9 mouse cellular contexts compared by ENCODE assay signal in genomic region chr4:134272731-134273416, GRCm38 (mm10). TPM values are rescaled to one million over a fixed set of nuclear protein-coding genes. Genes with fewer than 3 reads are reported as not detected.
A peak's percentile ranks its signal among the peaks of the same experiment; 100 is the strongest.
DNase-seq lines count a peak whose midpoint lies in the region; ATAC-seq and TF ChIP-seq lines count a peak whose summit lies in the region.
"Had no signal": no experiment of that assay in that cellular context is flagged by ENCODE, and none has a peak within 500 bp of the region (broad histone marks: within the 10 kb centered on the region; RNA-seq: fewer than 3 reads in every experiment).

No protein-coding gene starts in this region.

- no peak for TF ChIP-seq EP300 in heart, postnatal 0 days (IDR thresholded peaks at IDR 0.05; ENCODE audit: low read depth)

- no peak for TF ChIP-seq CTCF in kidney, postnatal 0 days (IDR thresholded peaks at IDR 0.05; ENCODE audit: low read depth)
- no peak for TF ChIP-seq CTCF in heart, postnatal 0 days (IDR thresholded peaks at IDR 0.05; ENCODE audit: low read depth)

- H3K27ac ChIP-seq in kidney, postnatal 0 days, result 0 out of 2 replicates have a peak overlapping the region, but pooled peaks have one; percentile 8
- peak overlapping the region; percentile 69; the same call in 1 of the 2 replicates for H3K27ac ChIP-seq in embryonic facial prominence, embryonic 10.5 days (replicated peaks)
- 0 out of 2 replicates have a peak overlapping the region, but pooled peaks have one; percentile 11 for H3K27ac ChIP-seq in heart, postnatal 0 days (ENCODE audit: low read depth)

- peaks cover 8% of the 10 kb centered on the region; the same call in 1 of the 2 replicates for H3K36me3 ChIP-seq in kidney, postnatal 0 days (ENCODE audit: insufficient read depth, low read length)
- H3K36me3 ChIP-seq in embryonic facial prominence, embryonic 10.5 days (replicated peaks), result peaks cover 25% of the 10 kb centered on the region
- peaks cover 18% of the 10 kb centered on the region for H3K36me3 ChIP-seq in heart, postnatal 0 days (replicated peaks; ENCODE audit: control insufficient read depth, insufficient read depth, low read length)
- H3K36me3 ChIP-seq in megakaryocyte, embryonic 14.5 days (replicated peaks; ENCODE audit: low read length), result peaks cover 28% of the 10 kb centered on the region

- intact Hi-C loops in left cerebral cortex, postnatal 10 days (cut with DNase I), result no loop called here

- no peaks in the 10 kb centered on the region for H3K27me3 ChIP-seq in kidney, postnatal 0 days (ENCODE audit: insufficient read depth, low read length)
- no peaks in the 10 kb centered on the region for H3K27me3 ChIP-seq in embryonic facial prominence, embryonic 10.5 days (replicated peaks; ENCODE audit: low read depth, poor library complexity, severe bottlenecking)
- no peaks in the 10 kb centered on the region for H3K27me3 ChIP-seq in heart, postnatal 0 days (ENCODE audit: control insufficient read depth, insufficient read depth, low read length)
- peaks cover 3% of the 10 kb centered on the region for H3K27me3 ChIP-seq in megakaryocyte, embryonic 14.5 days (replicated peaks)

- DNase-seq in kidney, postnatal 0 days (ENCODE audit: low spot score), result peak; percentile 32
- no peak for DNase-seq in kidney, adult 18-20 months
- no peak for DNase-seq in embryonic facial prominence, embryonic 10.5 days (ENCODE audit: low spot score)
- DNase-seq in heart, postnatal 0 days (ENCODE audit: low spot score), result no peak
- no peak for DNase-seq in right cerebral cortex, postnatal 4 days
- no peak for DNase-seq in left cerebral cortex, postnatal 10 days (ENCODE audit: extremely low spot score in 1 of 2, low spot score in 2 of 2)

- WGBS in kidney, postnatal 0 days, result 12% methylated on average over 12 of the region's 13 CpGs
- 29% methylated on average over 13 of the region's 13 CpGs for WGBS in embryonic facial prominence, embryonic 10.5 days
- WGBS in heart, postnatal 0 days, result 11% methylated on average over 13 of the region's 13 CpGs

- 0 out of 2 replicates have a peak, but pooled peaks cover 3% of the 10 kb centered on the region for H3K4me1 ChIP-seq in kidney, postnatal 0 days (replicated peaks; ENCODE audit: insufficient read depth, low read length)
- peaks cover 15% of the 10 kb centered on the region for H3K4me1 ChIP-seq in embryonic facial prominence, embryonic 10.5 days
- H3K4me1 ChIP-seq in heart, postnatal 0 days (ENCODE audit: control insufficient read depth, insufficient read depth), result peaks cover 5% of the 10 kb centered on the region; the same call in 1 of the 2 replicates
- peaks cover 22% of the 10 kb centered on the region for H3K4me1 ChIP-seq in megakaryocyte, embryonic 14.5 days

- H3K9ac ChIP-seq in kidney, postnatal 0 days (ENCODE audit: low read depth, low read length), result no peak overlapping the region
- no peak overlapping the region for H3K9ac ChIP-seq in heart, postnatal 0 days (replicated peaks; ENCODE audit: low read depth, low read length)

- H3K4me2 ChIP-seq in kidney, postnatal 0 days (ENCODE audit: low read length), result peak overlapping the region; percentile 27
- H3K4me2 ChIP-seq in heart, postnatal 0 days (ENCODE audit: low read depth, low read length), result peak overlapping the region; percentile 54

- H3K9me3 ChIP-seq in kidney, postnatal 0 days (replicated peaks; ENCODE audit: low read length), result no peaks in the 10 kb centered on the region
- no peaks in the 10 kb centered on the region for H3K9me3 ChIP-seq in embryonic facial prominence, embryonic 10.5 days
- H3K9me3 ChIP-seq in heart, postnatal 0 days (replicated peaks; ENCODE audit: control insufficient read depth, low read length), result no peaks in the 10 kb centered on the region
- peaks cover 3% of the 10 kb centered on the region; the same call in 1 of the 2 replicates for H3K9me3 ChIP-seq in megakaryocyte, embryonic 14.5 days

- H3K4me3 ChIP-seq in kidney, postnatal 0 days (replicated peaks; ENCODE audit: low read depth, low read length), result 0 out of 2 replicates have a peak overlapping the region, but pooled peaks have one; percentile 15
- H3K4me3 ChIP-seq in embryonic facial prominence, embryonic 10.5 days, result peak overlapping the region; percentile 39
- peak overlapping the region; percentile 31 for H3K4me3 ChIP-seq in heart, postnatal 0 days (ENCODE audit: low read depth, low read length)
- H3K4me3 ChIP-seq in megakaryocyte, embryonic 14.5 days (replicated peaks), result peak overlapping the region; percentile 88

- no peak for ATAC-seq in kidney, postnatal 0 days (replicated peaks; ENCODE audit: low FRiP score, low read depth)
- no peak for ATAC-seq in heart, postnatal 0 days (ENCODE audit: insufficient read depth, low read depth)

RNA-seq across cellular contexts. Expression of gene Pdik1l, which starts 14.8 kb away (rescaled TPM):
- 12.5 and 14.1 TPM in 2 replicates for polyA plus RNA-seq in kidney, postnatal 0 days (2015; fragmentation: Nextera tagmentation; extraction: Ambion mirVana)
- polyA plus RNA-seq in embryonic facial prominence, embryonic 10.5 days (2016; fragmentation: Nextera tagmentation; extraction: Ambion mirVana), result 19.2 and 24.3 TPM in 2 replicates
- 6.6 and 31.0 TPM in 2 replicates for total RNA-seq in heart, postnatal 0 days (2014; rRNA removed; ENCODE audit: low replicate concordance)
- 7.7 and 9.4 TPM in 2 replicates for polyA plus RNA-seq in heart, postnatal 0 days (2015; fragmentation: Nextera tagmentation; extraction: Ambion mirVana)
- 0.20 TPM in 1 of 2 replicates, not detected in the other for polyA plus RNA-seq in megakaryocyte, embryonic 14.5 days (2012; ENCODE audit: insufficient read depth, low replicate concordance)
- total RNA-seq in left cerebral cortex, postnatal 10 days (2021), result 10 to 100 TPM; 26.1 to 26.2 TPM

RNA-seq across cellular contexts. Expression of gene Grrp1, which starts 19.0 kb away (rescaled TPM):
- 10.8 and 12.3 TPM in 2 replicates for polyA plus RNA-seq in kidney, postnatal 0 days (2015; fragmentation: Nextera tagmentation; extraction: Ambion mirVana)
- polyA plus RNA-seq in embryonic facial prominence, embryonic 10.5 days (2016; fragmentation: Nextera tagmentation; extraction: Ambion mirVana), result 7.4 and 7.9 TPM in 2 replicates
- total RNA-seq in heart, postnatal 0 days (2014; rRNA removed; ENCODE audit: low replicate concordance), result 18.4 and 26.1 TPM in 2 replicates
- 6.0 and 6.5 TPM in 2 replicates for polyA plus RNA-seq in heart, postnatal 0 days (2015; fragmentation: Nextera tagmentation; extraction: Ambion mirVana)
- polyA plus RNA-seq in megakaryocyte, embryonic 14.5 days (2012; ENCODE audit: insufficient read depth, low replicate concordance), result not detected in 2 replicates
- total RNA-seq in left cerebral cortex, postnatal 10 days (2021), result 1 to 10 TPM; 3.3 to 3.7 TPM

RNA-seq across cellular contexts. Expression of gene Gm30191, which starts 26.1 kb away (rescaled TPM):
- not detected in 2 replicates for polyA plus RNA-seq in kidney, postnatal 0 days (2015; fragmentation: Nextera tagmentation; extraction: Ambion mirVana)
- polyA plus RNA-seq in embryonic facial prominence, embryonic 10.5 days (2016; fragmentation: Nextera tagmentation; extraction: Ambion mirVana), result not detected in 2 replicates
- not detected in 2 replicates for total RNA-seq in heart, postnatal 0 days (2014; rRNA removed; ENCODE audit: low replicate concordance)
- not detected in 2 replicates for polyA plus RNA-seq in heart, postnatal 0 days (2015; fragmentation: Nextera tagmentation; extraction: Ambion mirVana)
- polyA plus RNA-seq in megakaryocyte, embryonic 14.5 days (2012; ENCODE audit: insufficient read depth, low replicate concordance), result not detected in 2 replicates
- not detected for total RNA-seq in left cerebral cortex, postnatal 10 days (2021)
- total RNA-seq: left cerebral cortex, adult 8-10 months had no signal
- polyA plus RNA-seq: embryonic facial prominence, embryonic 11.5 days had no signal

RNA-seq across cellular contexts. Expression of gene Zfp593, which starts 27.5 kb away (rescaled TPM):
- 14.0 and 16.3 TPM in 2 replicates for polyA plus RNA-seq in kidney, postnatal 0 days (2015; fragmentation: Nextera tagmentation; extraction: Ambion mirVana)
- 21.0 and 21.8 TPM in 2 replicates for polyA plus RNA-seq in embryonic facial prominence, embryonic 10.5 days (2016; fragmentation: Nextera tagmentation; extraction: Ambion mirVana)
- 4.0 and 4.2 TPM in 2 replicates for total RNA-seq in heart, postnatal 0 days (2014; rRNA removed; ENCODE audit: low replicate concordance)
- polyA plus RNA-seq in heart, postnatal 0 days (2015; fragmentation: Nextera tagmentation; extraction: Ambion mirVana), result 5.4 and 6.0 TPM in 2 replicates
- polyA plus RNA-seq in megakaryocyte, embryonic 14.5 days (2012; ENCODE audit: insufficient read depth, low replicate concordance), result 27.6 and 28.1 TPM in 2 replicates
- total RNA-seq in left cerebral cortex, postnatal 10 days (2021), result 10 to 100 TPM; 13.4 to 13.7 TPM

RNA-seq across cellular contexts. Expression of gene E130218I03Rik, which starts 29.4 kb away (rescaled TPM):
- 0.08 and 0.29 TPM in 2 replicates for polyA plus RNA-seq in kidney, postnatal 0 days (2015; fragmentation: Nextera tagmentation; extraction: Ambion mirVana)
- 0.32 and 1.1 TPM in 2 replicates for polyA plus RNA-seq in embryonic facial prominence, embryonic 10.5 days (2016; fragmentation: Nextera tagmentation; extraction: Ambion mirVana)
- not detected in 2 replicates for total RNA-seq in heart, postnatal 0 days (2014; rRNA removed; ENCODE audit: low replicate concordance)
- 0.16 and 0.20 TPM in 2 replicates for polyA plus RNA-seq in heart, postnatal 0 days (2015; fragmentation: Nextera tagmentation; extraction: Ambion mirVana)
- not detected in 2 replicates for polyA plus RNA-seq in megakaryocyte, embryonic 14.5 days (2012; ENCODE audit: insufficient read depth, low replicate concordance)
- total RNA-seq in left cerebral cortex, postnatal 10 days (2021), result not detected
- total RNA-seq: left cerebral cortex, adult 8-10 months had no signal

Comparison
In these comparisons a context has a peak if more than half of its experiments do, and no peak if none do; other contexts are left out.
1. H3K27ac ChIP-seq: peak in every context shown above with its lines; median percentile 69 in embryonic facial prominence, embryonic 10.5 days; 11 in heart, postnatal 0 days; 8 in kidney, postnatal 0 days.
2. H3K4me3 ChIP-seq: peak in every context shown above with its lines; median percentile 88 in megakaryocyte, embryonic 14.5 days; 39 in embryonic facial prominence, embryonic 10.5 days; 31 in heart, postnatal 0 days; 15 in kidney, postnatal 0 days.